Comparison of ENCODE assay signal across 10 mouse cellular contexts in the genomic region with DNA sequence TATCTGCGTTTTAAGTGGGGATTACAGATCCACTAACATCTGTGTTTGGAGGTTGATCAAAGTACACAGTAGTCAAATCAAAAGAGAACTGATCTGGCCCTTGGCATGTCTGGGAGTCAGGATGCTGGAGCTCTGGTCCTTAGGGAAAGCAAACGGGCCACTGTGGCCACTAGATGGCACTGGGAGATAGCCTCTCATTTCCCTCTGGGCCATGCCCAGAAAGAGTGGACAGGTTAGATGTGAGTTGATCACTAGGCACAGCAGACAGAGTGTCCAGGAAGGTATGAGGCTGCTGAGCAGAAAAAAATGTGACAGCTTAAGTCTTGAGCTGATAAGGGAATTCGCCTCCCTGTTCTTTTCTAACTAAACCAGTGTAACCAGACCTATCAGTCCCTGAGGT. TPM values are rescaled to one million over a fixed set of nuclear protein-coding genes. Genes with fewer than 3 reads are reported as not detected.
DNase-seq lines count a peak whose midpoint lies in the region; ATAC-seq and TF ChIP-seq lines count a peak whose summit lies in the region.
"Had no signal": no experiment of that assay in that cellular context is flagged by ENCODE, and none has a peak within 500 bp of the region (broad histone marks: within the 10 kb centered on the region; RNA-seq: fewer than 3 reads in every experiment).

No protein-coding gene starts in this region.

- TF ChIP-seq POLR2A in testis, adult 2 months (IDR thresholded peaks at IDR 0.05; ENCODE audit: control insufficient read depth, low read depth, low read length), result no peak

- no peak for TF ChIP-seq EP300 in liver, embryonic 14.5 days (IDR thresholded peaks at IDR 0.05; ENCODE audit: low read depth)

- no peak for DNase-seq in testis, postnatal 14 days (ENCODE audit: low spot score)
- peak; percentile 82 for DNase-seq in cerebellum, adult 11-12 months
- peak; percentile 24 to 51 for DNase-seq in frontal cortex, postnatal 14 days (ENCODE audit: low spot score in 2 of 2)
- DNase-seq in liver, embryonic 14.5 days (ENCODE audit: low read depth in 3 of 3, low spot score in 3 of 3), result no peak
- DNase-seq in right cerebral cortex, postnatal 10 days (ENCODE audit: low spot score in 2 of 2), result peak; percentile 57 to 76

- no peak overlapping the region for H3K4me2 ChIP-seq in kidney, embryonic 14.5 days (replicated peaks; ENCODE audit: low read depth, low read length)
- no peak overlapping the region for H3K4me2 ChIP-seq in liver, embryonic 14.5 days (ENCODE audit: low read depth)
- H3K4me2 ChIP-seq: neural tube, embryonic 12.5 days had no signal

- H3K4me1 ChIP-seq in testis, adult 2 months (ENCODE audit: control insufficient read depth, insufficient read depth, low read length), result no peaks in the 10 kb centered on the region
- no peaks in the 10 kb centered on the region for H3K4me1 ChIP-seq in kidney, embryonic 14.5 days (ENCODE audit: control insufficient read depth, insufficient read depth, low read length)
- H3K4me1 ChIP-seq in liver, embryonic 14.5 days (replicated peaks; ENCODE audit: control insufficient read depth in 2 of 2, insufficient read depth in 2 of 2, low read length in 1 of 2), result no peaks in the 10 kb centered on the region
- H3K4me1 ChIP-seq: neural tube, embryonic 12.5 days had no signal

- ATAC-seq in kidney, embryonic 14.5 days (ENCODE audit: low FRiP score, low TSS enrichment), result peak; percentile 78
- no peak for ATAC-seq in liver, embryonic 14.5 days (ENCODE audit: insufficient read depth)
- ATAC-seq in erythroid progenitor cell, adult 5-6 weeks (replicated peaks; ENCODE audit: low FRiP score, poor library complexity, severe bottlenecking), result no peak

- WGBS in kidney, embryonic 14.5 days, result 8% methylated on average over 3 of the region's 3 CpGs
- WGBS in liver, embryonic 14.5 days (ENCODE audit: insufficient replicate concordance), result 8% methylated on average over 3 of the region's 3 CpGs

- H3K9ac ChIP-seq in kidney, embryonic 14.5 days (ENCODE audit: low read depth, low read length), result no peak overlapping the region
- H3K9ac ChIP-seq in liver, embryonic 14.5 days (replicated peaks), result no peak overlapping the region
- H3K9ac ChIP-seq: neural tube, embryonic 12.5 days had no signal

- no peak overlapping the region for H3K27ac ChIP-seq in testis, adult 2 months (ENCODE audit: control insufficient read depth, insufficient read depth, low read depth, low read length)
- H3K27ac ChIP-seq in kidney, embryonic 14.5 days (ENCODE audit: low read depth, low read length), result no peak overlapping the region
- no peak overlapping the region for H3K27ac ChIP-seq in liver, embryonic 14.5 days
- H3K27ac ChIP-seq: neural tube, embryonic 12.5 days had no signal

- TF ChIP-seq CTCF in testis, adult 2 months (IDR thresholded peaks at IDR 0.05; ENCODE audit: control insufficient read depth, insufficient read depth, insufficient replicate concordance, low read depth, low read length), result peak; percentile 51; the same call in 1 of the 2 replicates
- peak; percentile 76 for TF ChIP-seq CTCF in liver, embryonic 14.5 days (IDR thresholded peaks at IDR 0.05; ENCODE audit: low read depth)

- H3K9me3 ChIP-seq in kidney, embryonic 14.5 days (ENCODE audit: control insufficient read depth, low read length), result no peaks in the 10 kb centered on the region
- H3K9me3 ChIP-seq in liver, embryonic 14.5 days (ENCODE audit: control insufficient read depth, low read length), result no peaks in the 10 kb centered on the region
- H3K9me3 ChIP-seq: neural tube, embryonic 12.5 days had no signal

- no peak overlapping the region for H3K4me3 ChIP-seq in testis, adult 2 months (ENCODE audit: control insufficient read depth, low read depth, low read length)
- no peak overlapping the region for H3K4me3 ChIP-seq in kidney, embryonic 14.5 days (ENCODE audit: low read length)
- no peak overlapping the region for H3K4me3 ChIP-seq in liver, embryonic 14.5 days (ENCODE audit: insufficient read depth in 1 of 2, low read depth in 2 of 2, low read length in 2 of 2)
- H3K4me3 ChIP-seq: erythroblast, embryonic 14.5 days; neural tube, embryonic 12.5 days had no signal

- no peaks in the 10 kb centered on the region for H3K36me3 ChIP-seq in testis, adult 2 months (ENCODE audit: control insufficient read depth, insufficient read depth, low read length)
- H3K36me3 ChIP-seq in kidney, embryonic 14.5 days (ENCODE audit: control insufficient read depth, insufficient read depth, low read length), result no peaks in the 10 kb centered on the region
- H3K36me3 ChIP-seq in liver, embryonic 14.5 days (replicated peaks; ENCODE audit: control insufficient read depth, insufficient read depth, low read depth), result no peaks in the 10 kb centered on the region
- H3K36me3 ChIP-seq: neural tube, embryonic 12.5 days had no signal

- H3K27me3 ChIP-seq in testis, adult 2 months (ENCODE audit: control insufficient read depth, insufficient read depth, low read length), result no peaks in the 10 kb centered on the region
- no peaks in the 10 kb centered on the region for H3K27me3 ChIP-seq in kidney, embryonic 14.5 days (ENCODE audit: control insufficient read depth, insufficient read depth, low read length)
- peaks cover under 1% of the 10 kb centered on the region for H3K27me3 ChIP-seq in liver, embryonic 14.5 days (ENCODE audit: control insufficient read depth, insufficient read depth, low read length)
- H3K27me3 ChIP-seq: neural tube, embryonic 12.5 days had no signal

RNA-seq across cellular contexts. Expression of gene Plekhh1, which starts 6.1 kb away (rescaled TPM):
- 2.7 and 3.3 TPM in 2 replicates for polyA plus RNA-seq in testis, adult 2 months (2012; rRNA removed)
- 5.3 and 7.9 TPM in 2 replicates for polyA plus RNA-seq in kidney, embryonic 14.5 days (2014; fragmentation: Nextera tagmentation; extraction: Ambion mirVana)
- 0.14 and 0.15 TPM in 2 replicates for polyA plus RNA-seq in liver, embryonic 14.5 days (2012; rRNA removed)
- polyA plus RNA-seq in liver, embryonic 14.5 days (2014; fragmentation: Nextera tagmentation; extraction: Ambion mirVana), result 0.05 TPM in 1 of 2 replicates, not detected in the other
- not detected in 2 replicates for total RNA-seq in erythroid progenitor cell, adult 5-6 weeks (2015; ENCODE audit: low replicate concordance)
- 0.83 TPM in 1 of 2 replicates, not detected in the other for total RNA-seq in erythroid progenitor cell, adult 5-6 weeks (2017; ENCODE audit: low replicate concordance)
- polyA plus RNA-seq: erythroblast, embryonic 14.5 days had no signal

RNA-seq across cellular contexts. Expression of gene Tmem229b, which starts 15.5 kb away (rescaled TPM):
- 2.3 and 2.6 TPM in 2 replicates for polyA plus RNA-seq in testis, adult 2 months (2012; rRNA removed)
- 2.3 and 2.9 TPM in 2 replicates for polyA plus RNA-seq in kidney, embryonic 14.5 days (2014; fragmentation: Nextera tagmentation; extraction: Ambion mirVana)
- polyA plus RNA-seq in liver, embryonic 14.5 days (2012; rRNA removed), result 2.0 and 2.4 TPM in 2 replicates
- polyA plus RNA-seq in liver, embryonic 14.5 days (2014; fragmentation: Nextera tagmentation; extraction: Ambion mirVana), result 2.0 and 2.7 TPM in 2 replicates
- 10.1 and 13.0 TPM in 2 replicates for total RNA-seq in erythroid progenitor cell, adult 5-6 weeks (2015; ENCODE audit: low replicate concordance)
- 3.9 and 4.5 TPM in 2 replicates for total RNA-seq in erythroid progenitor cell, adult 5-6 weeks (2017; ENCODE audit: low replicate concordance)

Comparison
In these comparisons a context has a peak if more than half of its experiments do, and no peak if none do; other contexts are left out.
1. DNase-seq: peak in cerebellum, adult 11-12 months (single experiment), frontal cortex, postnatal 14 days (2 of 2) and right cerebral cortex, postnatal 10 days (2 of 2); none in testis, postnatal 14 days (single experiment) and liver, embryonic 14.5 days (0 of 3).